ENCODE assay signal across 22 mouse cellular contexts in genomic region chrX:93048967-93049754, GRCm38 (mm10).
DNase-seq lines count a peak whose midpoint lies in the region; ATAC-seq and TF ChIP-seq lines count a peak whose summit lies in the region.
"Had no signal": no experiment of that assay in that cellular context is flagged by ENCODE, and none has a peak within 500 bp of the region (broad histone marks: within the 10 kb centered on the region; RNA-seq: fewer than 3 reads in every experiment).

No protein-coding gene starts in this region.

- WGBS in kidney, embryonic 14.5 days, result 62% methylated on average over 1 of the region's 1 CpGs
- WGBS in kidney, adult 2 months, result 70% methylated on average over 1 of the region's 1 CpGs
- 74% methylated on average over 1 of the region's 1 CpGs for WGBS in kidney, embryonic 15.5 days
- 91% methylated on average over 1 of the region's 1 CpGs for WGBS in kidney, embryonic 16.5 days
- WGBS in kidney, postnatal 0 days, result 52% methylated on average over 1 of the region's 1 CpGs

- no peak for TF ChIP-seq CTCF in kidney, adult 2 months (conservative IDR thresholded peaks at IDR 0.05; ENCODE audit: insufficient read depth, insufficient read length, low read depth, low read length)
- no peak for TF ChIP-seq CTCF in kidney, postnatal 0 days (IDR thresholded peaks at IDR 0.05; ENCODE audit: low read depth)

- no peak overlapping the region for H3K9ac ChIP-seq in kidney, embryonic 14.5 days (ENCODE audit: low read depth, low read length)
- H3K9ac ChIP-seq in kidney, embryonic 15.5 days, result no peak overlapping the region
- no peak overlapping the region for H3K9ac ChIP-seq in kidney, embryonic 16.5 days (replicated peaks; ENCODE audit: low read length)
- no peak overlapping the region for H3K9ac ChIP-seq in kidney, postnatal 0 days (ENCODE audit: low read depth, low read length)

- H3K9me3 ChIP-seq in kidney, embryonic 14.5 days (ENCODE audit: control insufficient read depth, low read length), result no peaks in the 10 kb centered on the region
- no peaks in the 10 kb centered on the region for H3K9me3 ChIP-seq in kidney, embryonic 15.5 days (replicated peaks)
- no peaks in the 10 kb centered on the region for H3K9me3 ChIP-seq in kidney, embryonic 16.5 days (ENCODE audit: low read length)
- no peaks in the 10 kb centered on the region for H3K9me3 ChIP-seq in kidney, postnatal 0 days (replicated peaks; ENCODE audit: low read length)
- H3K9me3 ChIP-seq: G1E had no signal

- no peaks in the 10 kb centered on the region for H3K27me3 ChIP-seq in kidney, embryonic 14.5 days (ENCODE audit: control insufficient read depth, insufficient read depth, low read length)
- H3K27me3 ChIP-seq in kidney, adult 2 months (replicated peaks; ENCODE audit: control insufficient read depth, insufficient read depth, low read length), result no peaks in the 10 kb centered on the region
- H3K27me3 ChIP-seq in kidney, embryonic 15.5 days, result no peaks in the 10 kb centered on the region
- no peaks in the 10 kb centered on the region for H3K27me3 ChIP-seq in kidney, embryonic 16.5 days (ENCODE audit: insufficient read depth, low read length)
- no peaks in the 10 kb centered on the region for H3K27me3 ChIP-seq in kidney, postnatal 0 days (ENCODE audit: insufficient read depth, low read length)
- H3K27me3 ChIP-seq: CH12.LX had no signal

- no peak overlapping the region for H3K27ac ChIP-seq in kidney, embryonic 14.5 days (ENCODE audit: low read depth, low read length)
- H3K27ac ChIP-seq in kidney, adult 2 months (ENCODE audit: insufficient read depth, low read depth, low read length), result no peak overlapping the region
- no peak overlapping the region for H3K27ac ChIP-seq in kidney, embryonic 15.5 days
- H3K27ac ChIP-seq in kidney, embryonic 16.5 days (ENCODE audit: low read length), result no peak overlapping the region
- no peak overlapping the region for H3K27ac ChIP-seq in kidney, postnatal 0 days

- no peak overlapping the region for H3K4me2 ChIP-seq in kidney, embryonic 14.5 days (replicated peaks; ENCODE audit: low read depth, low read length)
- no peak overlapping the region for H3K4me2 ChIP-seq in kidney, embryonic 15.5 days
- no peak overlapping the region for H3K4me2 ChIP-seq in kidney, embryonic 16.5 days (replicated peaks; ENCODE audit: low read depth, low read length)
- no peak overlapping the region for H3K4me2 ChIP-seq in kidney, postnatal 0 days (ENCODE audit: low read length)

- H3K36me3 ChIP-seq in kidney, embryonic 14.5 days (ENCODE audit: control insufficient read depth, insufficient read depth, low read length), result no peaks in the 10 kb centered on the region
- H3K36me3 ChIP-seq in kidney, adult 2 months (ENCODE audit: control insufficient read depth, insufficient read depth, low read length), result no peaks in the 10 kb centered on the region
- H3K36me3 ChIP-seq in kidney, embryonic 15.5 days, result no peaks in the 10 kb centered on the region
- no peaks in the 10 kb centered on the region for H3K36me3 ChIP-seq in kidney, embryonic 16.5 days (ENCODE audit: insufficient read depth, low read length)
- no peaks in the 10 kb centered on the region for H3K36me3 ChIP-seq in kidney, postnatal 0 days (ENCODE audit: insufficient read depth, low read length)
- H3K36me3 ChIP-seq: G1E had no signal

- no peak for TF ChIP-seq POLR2A in kidney, adult 2 months (IDR thresholded peaks at IDR 0.05; ENCODE audit: low read depth, low read length)

- no peak overlapping the region for H3K4me3 ChIP-seq in kidney, embryonic 14.5 days (ENCODE audit: low read length)
- no peak overlapping the region for H3K4me3 ChIP-seq in kidney, adult 2 months (ENCODE audit: insufficient read depth, low read depth, low read length)
- H3K4me3 ChIP-seq in kidney, embryonic 15.5 days (replicated peaks), result no peak overlapping the region
- H3K4me3 ChIP-seq in kidney, embryonic 16.5 days (ENCODE audit: low read length), result no peak overlapping the region
- H3K4me3 ChIP-seq in kidney, postnatal 0 days (replicated peaks; ENCODE audit: low read depth, low read length), result no peak overlapping the region

- DNase-seq in kidney, adult 2 months, result no peak
- DNase-seq in kidney, postnatal 10 days, result no peak
- DNase-seq in kidney, postnatal 25 days, result no peak
- peak; percentile 62 for DNase-seq in kidney, postnatal 0 days (ENCODE audit: low spot score)
- no peak for DNase-seq in kidney, postnatal 36 days
- DNase-seq: adrenal gland, adult 2 months; adrenal gland, adult 8-10 months; adrenal gland, postnatal 10 days; adrenal gland, postnatal 14 days; adrenal gland, postnatal 25 days; adrenal gland, postnatal 36 days; B cell, adult 2 months; cerebellum, adult 11 months; cerebellum, adult 11-12 months had no signal

- peak; percentile 71; the same call in 1 of the 2 replicates for ATAC-seq in kidney, embryonic 14.5 days (ENCODE audit: low FRiP score, low TSS enrichment)
- peak; percentile 70 for ATAC-seq in kidney, embryonic 15.5 days (replicated peaks; ENCODE audit: low FRiP score)
- ATAC-seq in kidney, embryonic 16.5 days (ENCODE audit: low FRiP score, low TSS enrichment), result peak; percentile 83
- no peak for ATAC-seq in kidney, postnatal 0 days (replicated peaks; ENCODE audit: low FRiP score, low read depth)
- ATAC-seq: activated CD4-positive, CD25-positive, alpha-beta regulatory T cell, adult 4 months; CD4-positive, CD25-positive, alpha-beta regulatory T cell, adult 4 months; Patski had no signal

- no peaks in the 10 kb centered on the region for H3K4me1 ChIP-seq in kidney, embryonic 14.5 days (ENCODE audit: control insufficient read depth, insufficient read depth, low read length)
- no peaks in the 10 kb centered on the region for H3K4me1 ChIP-seq in kidney, adult 2 months (ENCODE audit: control insufficient read depth, insufficient read depth, low read length)
- H3K4me1 ChIP-seq in kidney, embryonic 15.5 days, result no peaks in the 10 kb centered on the region
- no peaks in the 10 kb centered on the region for H3K4me1 ChIP-seq in kidney, embryonic 16.5 days (ENCODE audit: insufficient read depth, low read length)
- no peaks in the 10 kb centered on the region for H3K4me1 ChIP-seq in kidney, postnatal 0 days (replicated peaks; ENCODE audit: insufficient read depth, low read length)
